Mouse (Mus musculus): ENCODE measurements around the gene Pck1.

DNA sequence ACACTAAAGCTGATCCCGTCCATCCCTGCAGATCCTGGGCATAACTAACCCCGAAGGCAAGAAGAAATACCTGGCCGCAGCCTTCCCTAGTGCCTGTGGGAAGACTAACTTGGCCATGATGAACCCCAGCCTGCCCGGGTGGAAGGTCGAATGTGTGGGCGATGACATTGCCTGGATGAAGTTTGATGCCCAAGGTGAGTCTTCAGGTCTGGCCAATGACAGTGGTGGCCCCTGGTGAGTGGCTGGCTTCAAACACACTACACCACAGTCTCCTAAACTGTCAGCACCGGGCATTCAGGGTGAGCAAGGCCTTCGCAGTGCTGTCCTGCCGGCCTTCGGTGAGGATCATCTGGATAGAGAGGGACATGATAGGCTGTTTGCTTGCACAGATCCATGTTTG is 3.1 kb downstream of the Pck1 start:
- TF ChIP-seq CTCF (IDR thresholded peaks at IDR 0.05; ENCODE audit: extremely low read depth, insufficient read depth, low read length) (no peak), POLR2A (IDR thresholded peaks at IDR 0.05; ENCODE audit: extremely low read depth, insufficient read depth, low read length) (no peak)

Measured in cortical plate, adult 2 months (tissue).